Mouse (Mus musculus): Measurements from ENCODE around the gene Derl2. TPM values are rescaled to one million over a fixed set of nuclear protein-coding genes. Genes with fewer than 3 reads are reported as not detected.

The Derl2 gene
- 29.4 and 31.7 TPM in 2 replicates for polyA plus RNA-seq (2015; fragmentation: Nextera tagmentation; extraction: Ambion mirVana)

- Histone ChIP-seq H3K4me2 (peak within 1 kb of the TSS; percentile 79), H3K4me3 (peak within 1 kb of the TSS; percentile 90), H3K27ac (replicated peaks) (peak within 1 kb of the TSS; percentile 88), H3K36me3 (no peaks in the 10 kb centered on the region), H3K27me3 (no peaks in the 10 kb centered on the region), H3K9ac (peak within 1 kb of the TSS; percentile 90), H3K4me1 (replicated peaks) (peaks cover 52% of the 10 kb centered on the region), H3K9me3 (no peaks in the 10 kb centered on the region)
- under 1% methylated on average over 71 of the region's 71 CpGs for WGBS
- ATAC-seq (ENCODE audit: low FRiP score, low read depth) = peak; percentile 100
Measured at GRCm38 (mm10) chr11:71019201-71020068, at the start of gene Derl2, which contains the start of gene Mis12. Gene Derl2 (minus strand): TSS chr11:71019841. Gene Mis12 (plus strand): TSS chr11:71019611.

GRCm38 (mm10) chr11:71052554-71052953 lies 32.9 kb upstream of the Derl2 start:
- Histone ChIP-seq H3K9me3 (no peaks in the 10 kb centered on the region), H3K4me3 (no peak overlapping the region), H3K9ac (no peak overlapping the region), H3K4me2 (no peak overlapping the region), H3K36me3 (no peaks in the 10 kb centered on the region), H3K4me1 (replicated peaks) (no peaks in the 10 kb centered on the region), H3K27me3 (no peaks in the 10 kb centered on the region), H3K27ac (replicated peaks) (no peak overlapping the region)
- 0 out of 2 replicates have a peak, but pooled peaks have one; percentile 42 for ATAC-seq (ENCODE audit: low FRiP score, low read depth)
- WGBS = 3% methylated on average over 1 of the region's 1 CpGs

GRCm38 (mm10) chr11:71039526-71040298 lies 20.1 kb upstream of the Derl2 start:
- 93% methylated on average over 5 of the region's 5 CpGs for WGBS
- H3K4me1 ChIP-seq (replicated peaks) = no peaks in the 10 kb centered on the region
- no peaks in the 10 kb centered on the region for H3K36me3 ChIP-seq
- no peak overlapping the region for H3K27ac ChIP-seq (replicated peaks)
- no peak overlapping the region for H3K4me3 ChIP-seq
- ATAC-seq (ENCODE audit: low FRiP score, low read depth) = no peak
- H3K9ac ChIP-seq = no peak overlapping the region
- H3K27me3 ChIP-seq = no peaks in the 10 kb centered on the region
- no peak overlapping the region for H3K4me2 ChIP-seq
- H3K9me3 ChIP-seq = no peaks in the 10 kb centered on the region

DNA sequence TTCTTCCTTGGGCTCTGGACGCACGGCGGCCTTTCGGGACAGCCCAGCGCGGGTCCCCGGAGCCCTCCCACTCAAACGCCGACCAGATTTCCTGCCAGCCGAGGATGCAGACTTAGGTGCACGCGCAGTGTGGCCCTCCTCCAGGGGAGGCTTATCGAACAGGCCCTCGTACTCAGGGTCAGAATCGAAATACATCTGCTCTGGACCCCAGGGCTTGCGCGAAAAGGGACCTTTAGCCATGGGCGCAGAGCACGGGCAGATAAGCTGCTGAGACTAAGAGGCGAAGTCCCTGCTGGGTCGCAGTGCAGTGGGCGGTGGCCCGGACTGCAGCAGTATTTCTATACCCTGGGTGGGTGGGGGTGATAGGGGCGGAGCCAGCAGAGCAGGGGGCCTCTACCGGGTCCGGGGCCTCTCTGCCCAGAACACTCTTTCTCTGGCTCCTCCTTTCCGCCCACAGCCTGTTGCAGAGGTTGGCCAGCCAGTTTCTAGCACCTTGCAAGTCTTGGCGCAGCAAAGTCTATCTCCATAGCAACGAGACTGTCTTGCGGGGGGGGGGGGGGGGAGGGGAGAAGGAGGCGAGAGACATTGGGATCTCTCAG lies 13.6 kb upstream of the Derl2 start, which contains the start of gene 6330403K07Rik:
Gene 6330403K07Rik (minus strand): TSS at position 351 of the 599 bp plus-strand sequence.
- Histone ChIP-seq H3K9me3 (no peaks in the 10 kb centered on the region), H3K4me2 (peak within 1 kb of the TSS; percentile 80), H3K27ac (replicated peaks) (peak within 1 kb of the TSS; percentile 96), H3K4me1 (replicated peaks) (peaks cover 30% of the 10 kb centered on the region), H3K4me3 (peak within 1 kb of the TSS; percentile 51), H3K9ac (peak within 1 kb of the TSS; percentile 73), H3K36me3 (no peaks in the 10 kb centered on the region), H3K27me3 (no peaks in the 10 kb centered on the region)
- ATAC-seq (ENCODE audit: low FRiP score, low read depth) = peak; percentile 97
- WGBS = 1% methylated on average over 29 of the region's 31 CpGs

- Histone ChIP-seq H3K4me2 (peak overlapping the region; percentile 80), H3K4me3 (peak overlapping the region; percentile 51), H3K9ac (peak overlapping the region; percentile 73), H3K36me3 (no peaks in the 10 kb centered on the region; the same call in 1 of the 2 replicates), H3K9me3 (no peaks in the 10 kb centered on the region), H3K4me1 (replicated peaks) (peaks cover 30% of the 10 kb centered on the region), H3K27me3 (no peaks in the 10 kb centered on the region), H3K27ac (replicated peaks) (peak overlapping the region; percentile 96)
- ATAC-seq (ENCODE audit: low FRiP score, low read depth) = peak; percentile 12
- WGBS = 3% methylated on average over 26 of the region's 26 CpGs
Measured at GRCm38 (mm10) chr11:71032491-71033162, 13.0 kb upstream of the Derl2 start.

DNA sequence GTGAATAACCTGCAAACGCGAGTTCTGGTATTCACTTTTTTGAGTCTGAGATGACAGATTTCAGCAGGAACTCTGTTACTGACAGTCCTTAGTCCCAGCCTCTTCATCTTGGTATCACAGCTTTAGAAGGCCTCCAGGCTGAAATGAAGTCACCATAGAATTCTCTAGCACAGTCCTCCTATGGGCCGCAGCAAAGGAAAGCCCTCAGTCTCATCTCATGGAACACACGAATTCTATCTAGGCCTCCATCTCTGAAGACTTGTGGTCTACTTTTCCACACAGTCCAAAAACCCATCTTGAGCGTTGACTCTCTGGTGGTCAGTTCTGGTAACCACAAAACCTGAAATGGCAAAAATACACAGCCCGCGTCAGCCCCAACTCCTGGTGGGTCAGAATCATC lies 12.4 kb upstream of the Derl2 start:
- Histone ChIP-seq H3K9me3 (no peaks in the 10 kb centered on the region), H3K4me2 (peak overlapping the region; percentile 80), H3K4me3 (peak overlapping the region; percentile 51), H3K9ac (peak overlapping the region; percentile 73), H3K4me1 (replicated peaks) (peaks cover 30% of the 10 kb centered on the region), H3K27me3 (no peaks in the 10 kb centered on the region), H3K27ac (replicated peaks) (peak overlapping the region; percentile 96), H3K36me3 (peaks cover 4% of the 10 kb centered on the region)
- 46% methylated on average over 7 of the region's 7 CpGs for WGBS
- no peak for ATAC-seq (ENCODE audit: low FRiP score, low read depth)

- Histone ChIP-seq H3K27ac (replicated peaks) (no peak overlapping the region), H3K27me3 (no peaks in the 10 kb centered on the region), H3K4me1 (replicated peaks) (peaks cover 30% of the 10 kb centered on the region), H3K4me2 (no peak overlapping the region), H3K4me3 (no peak overlapping the region), H3K9me3 (no peaks in the 10 kb centered on the region), H3K36me3 (peaks cover 27% of the 10 kb centered on the region), H3K9ac (no peak overlapping the region)
- 72% methylated on average over 3 of the region's 3 CpGs for WGBS
- no peak for ATAC-seq (ENCODE audit: low FRiP score, low read depth)
Measured at GRCm38 (mm10) chr11:71029403-71030118, 9.9 kb upstream of the Derl2 start.

DNA sequence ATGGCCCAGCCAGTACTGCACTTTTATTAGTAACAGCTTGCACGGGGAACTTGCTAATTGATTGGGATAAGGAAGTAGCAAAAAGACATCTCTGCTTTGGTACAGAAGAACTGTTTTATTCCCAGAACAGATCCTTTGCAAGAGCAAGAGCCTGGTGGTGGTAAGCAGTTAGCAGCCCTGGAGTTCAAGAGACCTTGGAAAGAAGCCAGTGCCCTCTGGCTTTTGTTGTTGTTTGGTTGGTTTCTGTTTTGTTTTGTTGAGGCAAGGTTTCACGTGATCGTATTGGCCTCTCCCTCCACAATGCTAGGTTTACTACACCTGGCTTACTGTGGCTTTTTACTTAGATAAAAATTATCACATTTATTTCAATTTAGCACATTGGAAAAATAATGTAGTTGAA lies 8.6 kb upstream of the Derl2 start:
- Histone ChIP-seq H3K9me3 (no peaks in the 10 kb centered on the region), H3K4me2 (no peak overlapping the region), H3K36me3 (peaks cover 27% of the 10 kb centered on the region), H3K4me1 (replicated peaks) (peaks cover 20% of the 10 kb centered on the region), H3K9ac (no peak overlapping the region), H3K27me3 (no peaks in the 10 kb centered on the region), H3K27ac (replicated peaks) (no peak overlapping the region), H3K4me3 (no peak overlapping the region)
- WGBS = 73% methylated on average over 3 of the region's 3 CpGs
- ATAC-seq (ENCODE audit: low FRiP score, low read depth) = no peak

GRCm38 (mm10) chr11:71018416-71019200 lies 1.0 kb downstream of the Derl2 start:
- 6% methylated on average over 28 of the region's 28 CpGs for WGBS
- Histone ChIP-seq H3K9me3 (no peaks in the 10 kb centered on the region), H3K36me3 (no peaks in the 10 kb centered on the region), H3K4me1 (replicated peaks) (peaks cover 52% of the 10 kb centered on the region), H3K27ac (replicated peaks) (peak overlapping the region; percentile 86), H3K27me3 (no peaks in the 10 kb centered on the region), H3K9ac (peak overlapping the region; percentile 90), H3K4me2 (peak overlapping the region; percentile 70), H3K4me3 (peak overlapping the region; percentile 90)
- ATAC-seq (ENCODE audit: low FRiP score, low read depth) = peak; percentile 32; the same call in 1 of the 2 replicates

DNA sequence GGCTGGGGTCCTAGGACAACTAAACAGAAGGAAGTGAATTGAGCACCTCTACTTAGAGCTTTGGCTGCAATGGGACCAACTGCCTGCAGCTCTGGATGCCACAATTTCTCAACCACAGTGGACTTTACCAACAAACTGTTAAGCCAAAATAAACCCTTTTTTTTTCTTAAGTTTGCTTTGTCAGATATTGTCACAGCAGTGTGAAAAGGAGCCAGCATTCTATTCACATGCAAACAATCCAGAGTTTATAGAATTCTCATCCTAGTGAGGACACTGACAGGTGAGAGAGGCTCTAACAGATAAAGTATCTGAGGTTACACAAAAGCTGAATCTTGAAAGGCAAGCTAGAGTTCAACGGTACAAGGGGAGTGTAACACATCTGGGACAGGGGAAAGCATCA lies 2.6 kb downstream of the Derl2 start:
- no peak overlapping the region for H3K27ac ChIP-seq (replicated peaks)
- H3K36me3 ChIP-seq = peaks cover 12% of the 10 kb centered on the region
- no peak overlapping the region for H3K4me3 ChIP-seq
- no peaks in the 10 kb centered on the region for H3K9me3 ChIP-seq
- peaks cover 43% of the 10 kb centered on the region for H3K4me1 ChIP-seq (replicated peaks)
- no peaks in the 10 kb centered on the region for H3K27me3 ChIP-seq
- 92% methylated on average over 1 of the region's 1 CpGs for whole genome bisulfite sequencing
- H3K4me2 ChIP-seq = peak overlapping the region; percentile 70; the same call in 1 of the 2 replicates
- no peak overlapping the region for H3K9ac ChIP-seq
- ATAC-seq (ENCODE audit: low FRiP score, low read depth) = no peak
